Mouse (Mus musculus) adipocyte (in vitro differentiated cells): Measurements from ENCODE around the gene Rilp.

ENCODE experiments used
- DNase-seq: peaks from one replicate; pipeline ENCODE4 v3.0.0-alpha.2; 2016; ENCODE audit warnings: low spot score

Rilp gene

DNA sequence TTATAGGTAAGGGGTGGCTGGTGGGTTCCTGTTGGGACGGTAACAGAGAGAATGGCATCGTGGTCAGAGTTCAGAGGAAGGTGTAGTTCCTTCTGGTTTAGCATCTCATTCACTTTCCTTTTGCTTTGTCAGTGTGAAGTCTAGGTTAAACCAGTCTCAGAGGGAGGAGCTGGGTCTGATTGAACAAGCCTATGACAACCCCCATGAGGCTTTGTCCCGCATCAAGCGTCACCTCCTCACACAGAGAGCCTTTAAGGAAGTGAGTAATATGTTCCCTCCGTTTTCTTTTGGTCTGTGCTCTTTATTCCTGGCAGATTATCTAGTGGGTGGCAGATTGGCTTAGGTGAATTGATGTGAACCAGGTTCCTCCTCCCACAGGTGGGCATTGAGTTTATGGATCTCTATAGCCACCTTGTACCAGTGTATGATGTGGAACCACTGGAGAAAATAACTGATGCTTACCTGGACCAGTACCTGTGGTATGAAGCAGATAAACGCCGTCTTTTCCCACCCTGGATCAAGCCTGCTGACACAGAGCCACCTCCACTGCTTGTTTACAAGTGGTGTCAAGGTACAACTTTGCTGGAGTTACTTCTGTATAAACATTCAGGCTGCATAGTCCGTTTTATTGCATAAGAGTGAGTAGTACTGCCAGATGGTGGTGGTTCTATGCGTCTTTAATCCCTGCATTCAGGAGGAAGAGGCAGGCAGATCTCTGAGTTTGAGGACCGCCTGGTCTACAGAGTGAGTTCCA is 15.4 kb upstream of the Rilp start:
- no peak for DNase-seq

DNA sequence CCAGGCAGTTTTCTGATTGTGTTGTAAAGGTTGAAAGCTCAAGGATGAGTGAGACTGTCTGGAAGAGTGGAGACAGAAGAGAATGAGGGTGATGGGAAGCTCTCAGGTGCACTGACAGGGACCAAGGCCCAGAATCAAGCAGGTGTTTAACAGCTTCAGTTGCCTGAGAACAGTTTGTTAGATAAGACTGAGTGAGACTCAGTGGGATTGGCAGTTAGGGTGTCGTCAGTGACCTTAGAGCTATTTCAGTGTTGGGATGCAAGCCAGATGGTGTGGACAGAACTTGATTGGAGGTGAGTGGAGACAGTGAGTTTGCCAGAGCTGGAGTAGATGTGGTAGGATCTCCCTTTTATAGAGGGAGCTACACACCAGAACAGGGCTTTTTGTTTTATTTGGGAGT is 11.8 kb upstream of the Rilp start:
- peak; percentile 58 for DNase-seq

DNA sequence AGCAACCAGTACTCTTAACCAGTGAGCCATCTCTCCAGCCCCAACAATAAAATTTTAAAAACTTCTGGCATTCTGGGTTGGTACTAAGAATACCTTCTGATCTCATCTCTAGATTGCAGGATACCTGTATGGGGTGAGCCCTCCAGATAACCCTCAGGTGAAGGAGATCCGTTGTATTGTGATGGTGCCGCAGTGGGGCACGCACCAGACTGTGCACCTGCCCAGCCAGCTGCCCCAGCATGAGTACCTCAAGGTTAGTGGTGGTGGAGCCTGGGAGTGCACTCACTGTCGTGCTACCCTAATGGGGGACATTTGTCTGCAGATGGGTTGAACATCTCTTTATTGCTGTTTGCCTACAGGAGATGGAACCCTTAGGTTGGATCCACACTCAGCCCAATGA is 1.7 kb upstream of the Rilp start:
- no peak for DNase-seq

DNA sequence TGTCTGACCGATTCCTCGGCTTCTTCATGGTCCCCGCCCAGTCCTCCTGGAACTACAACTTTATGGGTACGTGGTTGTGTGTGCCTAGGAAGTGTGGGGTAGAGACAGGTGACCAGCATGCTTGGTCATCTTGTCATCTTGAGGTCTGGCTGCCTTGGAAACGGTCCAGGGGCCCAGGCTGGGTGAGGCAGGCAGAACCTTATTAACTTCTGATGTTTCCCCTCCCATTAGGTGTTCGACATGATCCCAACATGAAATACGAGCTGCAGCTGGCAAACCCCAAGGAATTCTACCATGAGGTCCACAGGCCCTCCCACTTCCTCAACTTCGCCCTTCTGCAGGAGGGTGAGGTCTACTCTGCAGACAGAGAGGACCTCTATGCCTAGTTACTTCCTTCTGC is 990 bp upstream of the Rilp start:
- DNase-seq = no peak

DNA sequence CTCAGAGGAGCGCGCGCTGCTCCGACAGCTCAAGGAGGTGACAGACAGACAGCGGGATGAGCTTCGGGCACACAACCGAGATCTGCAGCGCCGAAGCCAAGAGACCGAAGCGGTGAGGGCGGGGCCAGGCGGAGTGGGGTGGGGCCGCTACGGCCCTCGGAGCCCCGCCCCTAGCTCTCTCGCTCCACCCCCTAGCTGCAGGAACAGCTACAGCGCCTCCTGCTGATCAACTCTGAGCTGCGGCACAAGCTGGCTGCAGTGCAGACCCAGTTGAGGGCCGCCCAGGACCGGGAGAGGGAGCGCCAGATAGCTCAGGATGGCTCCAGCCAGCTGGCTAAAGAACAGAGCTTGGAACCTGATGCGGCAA is 716 bp downstream of the Rilp start:
- no peak for DNase-seq

DNA sequence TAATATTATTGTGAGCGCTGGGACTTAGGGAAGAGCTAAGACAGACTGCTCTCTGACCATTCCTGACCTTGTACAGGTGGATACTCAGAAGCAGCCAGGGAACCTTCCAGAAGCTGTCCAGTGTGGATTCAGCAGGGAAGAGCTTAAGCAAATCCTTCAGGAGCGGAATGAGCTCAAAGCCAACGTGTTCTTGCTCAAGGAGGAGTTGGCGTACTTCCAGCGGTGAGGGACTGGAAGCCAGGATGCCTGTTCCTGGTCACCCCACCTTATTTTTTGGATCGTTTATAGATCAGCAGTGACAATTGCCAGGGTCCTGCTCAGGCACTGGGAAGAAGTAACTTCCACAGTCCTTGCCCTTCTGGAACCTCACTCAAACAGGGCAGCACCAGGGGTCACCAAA is 1.3 kb downstream of the Rilp start:
- no peak for DNase-seq

DNA sequence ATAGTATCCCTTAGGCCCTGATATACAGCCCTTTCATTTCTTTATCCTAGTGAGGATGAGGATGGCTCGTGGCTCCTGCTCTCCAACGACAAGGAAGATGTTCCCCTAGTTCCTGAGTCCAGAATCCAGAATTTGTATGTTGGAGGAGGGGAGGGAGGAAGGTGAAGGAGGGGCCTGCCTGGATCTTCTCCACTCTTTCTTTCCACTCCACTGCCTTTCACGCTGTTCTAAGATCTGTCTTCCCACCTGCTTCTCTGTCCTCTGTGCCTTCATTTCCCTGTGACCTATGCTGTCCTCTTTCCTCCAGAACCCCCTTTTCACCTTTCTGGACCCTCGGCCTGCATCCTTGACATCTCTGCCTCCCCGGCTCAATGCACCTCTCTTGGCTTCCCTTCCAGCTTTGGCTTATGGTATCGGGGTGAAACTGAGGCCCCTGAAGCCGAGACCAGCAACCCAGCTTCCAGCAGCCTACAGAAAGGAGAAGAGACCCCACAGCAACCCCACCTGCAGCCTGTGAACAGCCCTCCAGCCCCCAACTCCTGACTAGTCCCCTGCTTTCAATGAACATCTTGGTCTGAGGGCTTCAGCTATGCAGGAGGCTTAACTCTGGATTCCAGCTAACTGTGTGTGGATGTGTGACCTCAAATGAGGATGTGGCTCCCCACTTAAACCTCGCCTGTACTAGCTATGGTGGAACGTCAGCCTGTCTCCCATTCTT is 2.6 kb downstream of the Rilp start:
- no peak for DNase-seq

DNA sequence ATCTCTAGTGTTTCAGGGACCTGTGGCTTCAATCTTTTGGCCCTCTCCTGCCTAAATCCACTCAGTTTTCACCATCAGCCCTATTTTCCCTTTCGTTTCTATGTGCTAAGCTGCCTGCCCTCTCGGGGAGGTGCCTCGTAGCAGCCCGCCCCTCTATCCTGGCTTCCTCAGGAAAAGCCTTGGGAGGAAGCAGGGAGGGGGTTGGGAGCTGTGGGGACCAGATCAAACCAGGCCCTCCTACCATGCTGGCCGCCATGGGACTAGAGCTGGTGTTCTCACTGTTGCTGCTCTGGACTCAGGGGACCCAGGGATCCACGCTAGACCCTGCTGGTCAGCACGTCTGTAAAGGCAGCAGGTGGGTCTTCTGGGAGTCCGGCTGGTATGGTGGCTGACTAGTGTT is 3.4 kb downstream of the Rilp start, which contains the start of gene Scarf1:
Scarf1 (plus strand) TSS at position 205 of the 400 bp plus-strand sequence.
- DNase-seq = no peak

DNA sequence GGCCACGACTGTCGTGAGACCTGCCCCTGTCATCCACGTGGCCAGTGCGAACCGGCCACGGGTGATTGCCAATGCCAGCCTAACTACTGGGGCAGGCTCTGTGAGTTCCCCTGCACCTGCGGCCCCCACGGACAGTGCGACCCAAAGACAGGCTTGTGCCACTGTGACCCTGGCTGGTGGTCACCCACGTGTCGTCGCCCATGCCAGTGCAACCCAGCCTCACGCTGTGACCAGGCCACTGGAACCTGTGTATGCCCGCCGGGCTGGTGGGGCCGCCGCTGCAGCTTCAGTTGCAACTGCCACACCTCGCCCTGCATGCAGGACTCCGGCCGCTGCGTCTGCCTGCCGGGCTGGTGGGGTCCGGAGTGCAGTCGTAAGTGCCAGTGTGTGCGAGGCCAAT is 5.3 kb downstream of the Rilp start:
- DNase-seq = no peak

DNA sequence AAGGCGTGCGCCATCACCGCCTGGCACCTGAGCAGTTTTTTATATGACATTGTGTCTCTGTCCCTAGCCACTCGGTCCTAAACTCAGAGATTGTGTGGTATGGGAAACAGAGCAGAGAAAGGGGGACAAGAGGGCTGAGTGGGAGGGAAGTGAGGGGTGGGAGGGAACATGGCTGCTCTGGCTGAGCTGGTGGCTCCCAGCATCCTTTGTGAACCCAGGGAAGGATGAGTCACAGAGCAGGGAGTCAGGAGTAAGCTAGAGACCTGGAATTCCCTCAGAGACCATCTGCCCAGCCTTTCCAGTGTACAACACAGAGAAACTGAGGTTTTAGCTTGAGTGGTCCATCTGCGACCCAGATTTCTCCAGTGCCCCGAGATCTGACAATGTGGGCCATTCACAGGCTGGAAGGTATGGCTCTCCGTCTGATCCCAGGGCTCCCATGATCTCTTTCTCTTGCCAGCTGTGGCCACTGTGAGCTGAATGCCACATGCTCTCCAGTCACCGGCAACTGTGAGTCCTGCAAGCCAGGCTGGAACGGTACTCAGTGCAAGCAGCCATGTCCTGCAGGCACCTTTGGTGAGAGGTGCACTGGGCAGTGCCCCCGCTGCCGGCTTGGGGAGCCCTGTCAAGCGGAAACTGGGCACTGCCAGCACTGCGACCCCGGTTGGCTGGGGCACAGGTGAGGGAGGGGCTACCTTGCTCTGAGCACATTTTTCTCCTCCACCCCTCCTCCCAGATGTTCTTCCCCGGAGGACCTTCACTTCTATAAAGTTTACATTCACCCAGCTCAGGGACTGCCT is 10.1 kb downstream of the Rilp start:
- no peak for DNase-seq

DNA sequence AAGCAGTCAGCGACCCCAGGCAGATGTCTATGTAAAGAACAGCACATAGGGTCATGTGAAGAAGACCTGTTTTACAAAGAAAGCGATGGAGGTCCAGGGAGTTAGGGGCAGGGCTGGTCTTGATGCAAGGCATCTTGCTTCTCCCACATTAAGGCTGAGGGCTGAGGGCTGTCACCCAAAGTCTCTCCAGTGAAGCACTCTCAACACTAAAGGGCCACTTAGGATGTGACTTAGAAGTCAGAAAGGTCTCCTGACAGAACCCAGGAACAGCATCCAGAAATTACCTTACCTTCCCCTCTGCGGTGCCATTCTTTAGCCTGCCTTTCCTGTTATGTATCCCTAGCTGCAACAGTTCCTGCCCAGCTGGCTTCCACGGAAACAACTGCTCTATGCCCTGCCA is 11.7 kb downstream of the Rilp start:
- DNase-seq = no peak

DNA sequence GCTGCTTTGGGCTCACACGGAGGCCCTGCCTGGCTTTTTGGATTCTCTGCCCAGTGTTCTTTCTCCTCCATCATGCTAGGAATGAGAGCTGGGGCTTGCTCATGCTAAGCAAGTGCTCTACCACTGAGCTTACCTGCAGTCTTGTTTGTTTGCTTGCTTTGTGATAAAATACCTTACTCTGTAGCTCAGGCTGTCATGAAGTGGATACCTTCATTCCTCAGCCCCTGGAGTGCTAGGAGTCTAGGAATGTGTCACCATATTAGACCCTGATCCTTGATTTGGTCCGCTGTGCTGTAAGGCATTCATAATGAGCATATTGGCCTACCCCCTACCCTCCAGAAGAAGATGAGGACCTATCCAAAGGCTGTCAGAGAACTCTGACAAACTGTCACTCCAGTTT is 12.9 kb downstream of the Rilp start:
- DNase-seq = no peak

DNA sequence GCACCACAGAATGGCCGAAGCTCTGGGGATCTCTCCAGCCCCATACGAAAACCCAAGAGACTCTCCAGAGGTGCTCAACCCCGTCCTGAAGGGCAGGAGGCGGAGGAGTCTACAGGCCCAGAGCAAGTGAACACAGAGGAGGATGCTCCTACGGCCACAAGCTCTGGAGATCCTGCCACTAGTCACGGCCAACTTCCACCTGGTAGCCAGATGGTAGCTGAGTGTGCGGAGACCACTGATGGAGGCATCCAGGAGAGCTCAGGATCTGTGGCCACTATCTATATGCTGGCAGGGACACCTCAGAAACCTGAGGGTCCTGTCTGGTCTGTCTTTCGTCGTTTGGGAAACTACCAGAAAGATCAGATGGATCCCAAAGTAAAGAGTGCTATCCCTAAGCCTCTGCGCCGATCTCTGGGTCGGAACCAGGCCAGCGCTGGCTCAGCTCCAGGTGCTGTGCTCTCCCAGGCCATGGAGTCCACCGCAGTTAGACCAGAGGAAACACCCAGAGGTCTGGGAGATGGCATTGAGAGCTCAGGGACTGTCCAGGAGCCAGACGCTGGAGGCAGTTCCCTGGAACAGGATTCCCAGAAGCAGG is 15.7 kb downstream of the Rilp start:
- DNase-seq = no peak

DNA sequence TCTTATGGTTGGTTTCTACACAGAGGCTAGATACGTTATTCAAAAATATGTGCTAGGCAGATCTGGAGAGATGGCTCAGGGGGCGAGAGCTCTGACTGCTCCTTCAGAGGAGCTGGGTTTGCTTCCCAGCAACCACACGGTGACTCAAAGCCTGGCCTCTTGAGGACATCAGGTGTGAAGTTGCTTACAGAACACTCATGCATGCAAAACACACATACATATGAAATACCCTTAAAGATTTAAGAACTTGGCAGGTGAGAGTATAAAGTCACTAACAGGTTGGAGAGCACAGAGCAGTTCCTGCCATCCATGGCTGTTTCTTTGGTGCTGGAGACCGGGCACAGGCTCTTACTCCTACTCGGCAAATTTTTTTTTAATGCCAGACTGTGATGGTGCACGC is 17.0 kb downstream of the Rilp start:
- no peak for DNase-seq

DNA sequence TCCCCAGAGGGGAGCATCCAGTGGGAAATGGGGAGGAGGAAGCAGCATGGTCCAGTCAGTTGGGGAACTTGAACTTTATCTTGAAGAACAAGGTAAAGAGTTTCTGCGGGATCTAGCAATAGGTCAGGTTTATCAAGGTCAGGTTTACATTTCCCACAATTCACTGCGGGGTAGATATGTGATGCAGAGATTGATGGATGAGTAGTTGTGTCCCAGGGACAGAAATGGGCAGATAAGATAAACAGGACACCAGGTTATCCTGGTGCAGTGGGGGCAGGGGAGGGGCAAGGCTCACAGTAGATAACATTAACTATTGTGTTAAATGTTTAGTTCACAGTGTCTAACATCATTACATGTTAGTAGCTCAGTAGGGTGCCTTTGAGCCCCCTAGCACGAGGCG is 19.9 kb downstream of the Rilp start:
- no peak for DNase-seq

DNA sequence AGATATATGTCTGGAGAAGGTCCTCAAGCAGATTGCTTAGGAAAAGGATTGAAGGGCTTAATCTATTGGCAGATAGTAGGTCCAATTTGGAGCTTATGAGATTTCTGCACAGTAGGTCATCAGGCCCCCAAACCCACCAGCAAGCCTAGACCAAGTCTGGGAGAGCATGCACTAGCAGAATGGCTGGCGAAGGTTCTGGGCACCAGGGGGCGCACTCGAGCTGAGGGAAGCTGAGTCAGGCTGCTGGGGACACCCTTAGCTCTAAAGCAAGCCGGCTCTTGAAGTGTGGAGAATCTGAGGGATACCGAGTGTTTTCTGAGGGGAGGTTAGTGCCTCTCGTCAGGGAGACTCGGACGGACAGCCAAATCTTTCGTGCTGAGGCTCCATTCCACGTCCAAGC is 20.4 kb downstream of the Rilp start:
- DNase-seq = peak; percentile 92

DNA sequence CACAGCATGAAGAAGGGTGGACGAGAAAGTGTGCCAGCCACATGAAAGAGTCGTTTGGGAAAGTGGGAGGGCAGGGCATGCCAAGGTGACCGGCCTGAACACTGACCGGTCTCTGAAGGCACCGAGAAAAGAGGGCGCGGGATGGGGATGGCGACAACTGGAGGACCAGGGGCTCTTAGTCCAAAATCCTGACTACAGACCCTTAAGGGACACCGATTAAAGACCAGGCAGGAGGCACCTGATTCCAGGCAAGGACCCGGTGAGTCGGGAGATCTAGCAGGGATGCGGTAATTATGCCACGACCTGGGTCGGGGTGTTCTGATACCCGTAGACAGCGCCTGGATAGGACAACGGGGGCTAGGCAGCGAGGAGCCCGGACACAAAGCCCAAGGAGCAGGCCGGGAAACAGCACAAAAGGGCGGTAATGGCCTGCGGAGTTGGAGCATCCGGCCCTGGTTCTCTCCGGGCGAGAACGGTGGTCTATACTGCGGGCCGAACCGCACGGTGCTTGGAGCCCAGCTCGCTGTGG is 21.0 kb downstream of the Rilp start:
- DNase-seq = no peak

DNA sequence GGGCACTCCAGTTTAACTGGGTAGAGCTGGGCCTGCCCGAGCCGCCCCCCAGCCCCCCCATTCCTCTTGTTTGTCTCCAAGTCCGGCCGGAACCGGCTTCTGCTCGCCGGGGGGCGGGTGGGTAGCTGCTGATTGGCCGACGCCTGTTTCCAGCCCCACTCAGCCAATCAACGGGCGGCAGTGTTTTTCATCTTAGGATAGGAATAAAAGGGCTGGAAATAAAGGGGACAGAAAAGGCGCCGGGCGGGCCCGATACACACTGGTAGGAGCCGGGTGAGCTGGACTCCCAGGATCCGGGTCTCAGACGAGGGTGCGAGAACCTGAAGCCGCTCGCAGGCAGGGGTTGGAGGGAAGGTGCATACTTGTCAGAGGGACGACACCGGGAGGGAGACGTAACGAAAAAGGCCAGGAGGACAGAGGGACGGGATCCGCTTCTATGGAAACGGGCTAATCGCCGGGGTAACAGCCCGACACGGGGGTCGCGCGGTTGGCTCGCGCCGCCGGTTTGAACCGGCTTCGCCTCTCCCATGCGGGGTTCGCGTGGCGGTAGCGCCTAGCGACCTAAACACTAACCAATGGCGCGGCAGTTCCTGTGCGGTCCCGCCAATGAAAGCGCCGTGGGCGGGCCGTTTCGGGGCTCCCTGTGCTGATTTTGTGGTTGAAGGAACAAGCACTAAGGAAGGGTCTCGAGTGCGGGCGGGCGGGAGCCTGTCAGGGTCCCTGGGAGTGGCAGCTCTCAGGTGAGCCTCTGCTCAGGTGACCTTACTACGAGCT is 21.8 kb downstream of the Rilp start, which contains the start of gene Slc43a2:
Slc43a2 (plus strand) TSS at position 226 of the 774 bp plus-strand sequence.
- DNase-seq = peak; percentile 96

DNA sequence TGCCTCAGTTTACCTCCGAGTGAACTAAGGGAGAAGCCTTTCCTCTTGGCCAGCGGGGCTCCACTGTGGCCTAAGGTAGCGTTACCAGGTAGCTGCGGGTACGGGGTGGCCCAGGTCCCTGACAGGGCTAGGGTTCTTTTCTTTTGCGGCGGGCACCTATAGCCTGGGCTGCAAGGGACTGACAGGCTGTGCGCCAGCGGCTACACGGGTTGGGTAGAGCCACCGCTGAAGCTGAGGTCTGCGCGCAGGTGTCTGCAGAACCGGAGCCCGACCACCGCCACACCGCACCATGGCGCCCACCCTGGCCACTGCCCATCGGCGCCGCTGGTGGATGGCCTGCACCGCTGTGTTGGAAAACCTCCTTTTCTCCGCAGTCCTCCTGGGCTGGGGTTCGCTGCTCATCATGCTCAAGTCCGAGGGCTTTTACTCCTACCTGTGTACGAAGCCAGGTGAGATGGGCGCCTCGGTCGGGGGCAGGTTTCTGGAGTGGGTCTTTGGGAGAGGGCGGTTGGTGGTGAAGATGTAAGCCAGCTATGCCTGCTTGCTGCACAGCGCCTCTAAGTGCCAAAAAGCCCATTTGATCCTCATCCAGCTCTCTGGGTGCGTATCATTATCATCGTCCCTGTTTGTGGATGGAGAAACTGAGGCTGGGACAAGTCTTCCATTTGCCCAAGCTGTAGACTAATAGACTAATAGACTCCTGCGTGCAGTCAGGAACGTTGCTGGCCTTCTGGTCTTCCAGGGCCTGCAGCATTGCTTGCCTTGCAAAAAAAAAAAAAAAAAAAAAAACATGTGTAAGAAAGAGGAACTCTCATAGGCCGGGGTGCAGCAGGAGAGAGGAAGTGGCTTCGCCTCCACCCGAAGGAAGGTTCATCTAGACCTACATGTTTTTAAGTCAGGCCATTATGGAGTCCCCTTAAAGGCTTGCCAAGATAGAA is 22.7 kb downstream of the Rilp start:
- DNase-seq = no peak

DNA sequence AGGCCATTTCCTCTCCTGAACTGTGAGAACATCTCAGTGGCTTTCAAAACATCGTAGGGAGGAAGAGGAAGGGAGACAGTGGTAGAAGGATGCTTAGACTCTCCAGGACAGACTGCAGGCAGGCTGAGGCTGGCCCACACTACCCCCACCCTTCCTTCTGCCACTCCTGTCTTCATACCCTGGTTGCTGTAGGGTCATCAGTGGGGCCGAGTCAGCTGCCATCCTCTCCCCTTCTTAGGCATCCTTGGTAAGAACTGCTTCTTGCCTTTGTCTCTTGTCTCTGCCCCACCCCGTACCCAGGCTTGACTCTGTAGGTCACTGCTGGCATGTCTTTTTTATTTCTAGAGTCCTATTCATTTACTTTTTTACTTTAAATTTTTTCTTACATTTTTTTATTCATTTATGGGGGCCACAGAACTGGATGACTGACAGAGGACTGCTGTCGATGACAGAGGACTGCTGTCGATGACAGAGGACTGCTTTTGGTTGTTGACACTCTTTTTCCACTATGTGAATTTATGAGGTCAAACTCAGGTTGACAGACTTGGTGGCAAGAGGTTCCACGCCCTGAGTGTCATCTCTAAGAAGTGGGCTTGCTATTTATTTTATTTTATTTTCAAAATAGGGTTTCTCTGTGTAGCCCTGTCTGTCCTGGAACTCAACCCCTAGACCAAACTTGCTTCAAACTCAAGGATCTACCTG is 23.6 kb downstream of the Rilp start:
- no peak for DNase-seq
